Comparison of ENCODE assay signal across 8 mouse cellular contexts in the genomic region with DNA sequence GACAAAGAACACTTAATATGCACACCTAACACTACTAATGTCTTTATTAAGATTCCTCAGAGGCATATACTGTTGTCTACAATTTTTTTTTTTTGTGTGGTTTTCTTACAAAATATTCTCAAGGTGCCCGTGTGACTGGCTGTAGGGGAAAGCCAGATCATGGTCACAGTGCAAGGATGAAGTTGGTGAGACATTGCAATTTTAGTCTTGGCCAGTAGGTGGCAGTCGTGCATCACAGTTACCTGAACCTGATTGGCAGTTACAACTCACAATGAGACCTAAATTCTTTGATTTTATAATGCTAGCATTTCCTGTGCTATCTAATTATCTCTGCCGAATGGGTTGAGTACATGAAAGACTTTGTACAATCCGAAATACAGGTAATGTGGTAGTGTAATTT.
DNase-seq lines count a peak whose midpoint lies in the region; ATAC-seq lines count a peak whose summit lies in the region.

No protein-coding gene starts in this region.

- ATAC-seq in kidney, embryonic 16.5 days (ENCODE audit: low FRiP score, low TSS enrichment): no peak
- ATAC-seq in midbrain, embryonic 16.5 days: peak; percentile 69

- H3K27ac ChIP-seq in kidney, embryonic 16.5 days (ENCODE audit: low read length): no peak overlapping the region
- H3K27ac ChIP-seq in midbrain, embryonic 16.5 days (ENCODE audit: low read length): no peak overlapping the region

- no peaks in the 10 kb centered on the region for H3K27me3 ChIP-seq in kidney, embryonic 16.5 days (ENCODE audit: insufficient read depth, low read length)
- no peaks in the 10 kb centered on the region for H3K27me3 ChIP-seq in midbrain, embryonic 16.5 days (ENCODE audit: control insufficient read depth, insufficient read depth, low read depth, low read length)

- no peak overlapping the region for H3K4me2 ChIP-seq in kidney, embryonic 16.5 days (replicated peaks; ENCODE audit: low read depth, low read length)
- no peak overlapping the region for H3K4me2 ChIP-seq in midbrain, embryonic 16.5 days (ENCODE audit: low read length)

- intact Hi-C loops in left cerebral cortex, postnatal 25 days (cut with DNase I): loop anchor here (10.0 kb wide), 2 partner anchors 1654 to 1724 kb away; no protein-coding TSS in a partner anchor

- no peaks in the 10 kb centered on the region for H3K4me1 ChIP-seq in kidney, embryonic 16.5 days (ENCODE audit: insufficient read depth, low read length)
- H3K4me1 ChIP-seq in midbrain, embryonic 16.5 days (ENCODE audit: control insufficient read depth, insufficient read depth, low read length): peaks cover 11% of the 10 kb centered on the region

- H3K4me3 ChIP-seq in kidney, embryonic 16.5 days (ENCODE audit: low read length): no peak overlapping the region
- no peak overlapping the region for H3K4me3 ChIP-seq in midbrain, embryonic 16.5 days (ENCODE audit: low read depth, low read length)

- no peaks in the 10 kb centered on the region for H3K36me3 ChIP-seq in kidney, embryonic 16.5 days (ENCODE audit: insufficient read depth, low read length)
- no peaks in the 10 kb centered on the region for H3K36me3 ChIP-seq in midbrain, embryonic 16.5 days (ENCODE audit: control insufficient read depth, insufficient read depth, low read length)

- H3K9me3 ChIP-seq in kidney, embryonic 16.5 days (ENCODE audit: low read length): no peaks in the 10 kb centered on the region
- no peaks in the 10 kb centered on the region for H3K9me3 ChIP-seq in midbrain, embryonic 16.5 days (replicated peaks; ENCODE audit: control insufficient read depth, low read length, poor library complexity, severe bottlenecking)

- no peak overlapping the region for H3K9ac ChIP-seq in kidney, embryonic 16.5 days (replicated peaks; ENCODE audit: low read length)
- H3K9ac ChIP-seq in midbrain, embryonic 16.5 days (ENCODE audit: low read depth, low read length): no peak overlapping the region

- peak; percentile 27 for DNase-seq in kidney, adult 11 months
- DNase-seq in cerebellum, adult 11-12 months: peak; percentile 28
- DNase-seq in forelimb bud, embryonic 11.5 days (ENCODE audit: low read depth, low spot score): peak; percentile 70
- peak; percentile 74 for DNase-seq in hindlimb bud, embryonic 11.5 days (ENCODE audit: extremely low spot score, low read depth, low spot score)
- peak; percentile 74 to 85 for DNase-seq in left cerebral cortex, postnatal 25 days (ENCODE audit: low spot score in 2 of 2)
- DNase-seq in spleen, postnatal 4 days (ENCODE audit: low spot score in 2 of 2): peak; percentile 37 to 77

- WGBS in kidney, embryonic 16.5 days: 11% methylated on average over 4 of the region's 4 CpGs
- WGBS in midbrain, embryonic 16.5 days: 10% methylated on average over 4 of the region's 4 CpGs

Comparison
In these comparisons a context has a peak if more than half of its experiments do, and no peak if none do; other contexts are left out.
1. DNase-seq: peak in every context shown above with its lines; median percentile 80 in left cerebral cortex, postnatal 25 days; 74 in hindlimb bud, embryonic 11.5 days; 70 in forelimb bud, embryonic 11.5 days; 57 in spleen, postnatal 4 days; 28 in cerebellum, adult 11-12 months; 27 in kidney, adult 11 months.